Mouse (Mus musculus): ENCODE results near the gene Tatdn2. TPM values are rescaled to one million over a fixed set of nuclear protein-coding genes. Genes with fewer than 3 reads are reported as not detected.
"Not testable (repeated sequence)": the region's sequence is repeated elsewhere in the genome, so short reads cannot be mapped to it uniquely, and the experiment has no call there.

Gene Tatdn2
- polyA plus RNA-seq, 1 experiment from 2014 or later, result 1.3 TPM

DNA sequence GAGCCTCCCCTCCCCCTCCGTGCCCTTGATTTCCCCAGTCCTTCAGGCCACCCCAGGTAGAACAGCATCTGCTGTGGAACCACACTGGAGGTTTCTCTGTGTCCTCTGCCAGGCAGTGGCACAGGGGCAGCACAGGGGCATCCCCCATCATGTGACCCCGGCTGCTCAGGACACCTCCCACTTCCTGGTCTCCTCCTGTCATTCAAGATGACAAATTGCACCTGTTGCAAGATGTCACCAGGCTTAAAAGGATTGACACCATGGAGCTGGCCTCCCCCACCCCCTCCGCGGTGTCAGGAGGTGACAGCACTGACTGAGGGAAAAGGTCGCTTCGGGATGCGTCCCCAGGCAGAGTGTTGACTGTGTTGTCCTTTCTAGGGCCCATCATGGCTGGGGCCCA, 27.0 kb upstream of the Tatdn2 start:
- Histone ChIP-seq H3K9me3 (ENCODE audit: low read length) (no peaks in the 10 kb centered on the region), H3K9ac (replicated peaks; ENCODE audit: low read depth) (no peak overlapping the region), H3K27ac (ENCODE audit: low read length) (no peak overlapping the region), H3K4me3 (ENCODE audit: low read depth, low read length) (no peak overlapping the region), H3K4me2 (replicated peaks; ENCODE audit: low read depth, low read length) (no peak overlapping the region), H3K36me3 (ENCODE audit: insufficient read depth, low read length) (peaks cover 7% of the 10 kb centered on the region; the same call in 1 of the 2 replicates), H3K27me3 (replicated peaks; ENCODE audit: insufficient read depth, low read length) (no peaks in the 10 kb centered on the region), H3K4me1 (ENCODE audit: insufficient read depth, low read depth, low read length) (no peaks in the 10 kb centered on the region; the same call in 1 of the 2 replicates)
- 0 out of 2 replicates have a peak, but pooled peaks have one; percentile 5 for ATAC-seq
- TF ChIP-seq EP300 (IDR thresholded peaks at IDR 0.05), result no peak
- TF ChIP-seq CTCF (IDR thresholded peaks at IDR 0.05), result no peak
- WGBS, result 53% methylated on average over 7 of the region's 7 CpGs
- DNase-seq (ENCODE audit: low spot score), result no peak

DNA sequence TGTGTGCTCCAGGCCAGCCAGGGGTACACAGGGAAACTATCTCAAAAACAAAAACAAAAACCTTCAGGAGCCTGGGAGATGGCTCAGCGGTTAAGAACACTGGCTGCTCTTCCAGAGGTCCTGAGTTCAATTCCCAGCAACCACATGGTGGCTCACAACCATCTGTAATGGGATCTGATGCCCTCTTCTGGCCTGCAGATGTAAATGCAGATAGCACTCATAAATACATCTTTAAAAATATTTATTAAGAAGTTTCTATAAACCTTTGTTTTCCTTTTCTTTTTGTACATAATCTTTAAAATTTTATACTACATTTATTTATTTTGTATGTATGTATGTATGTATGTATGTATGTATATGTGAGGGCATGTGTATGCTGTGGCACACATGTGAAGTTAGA, 24.8 kb upstream of the Tatdn2 start:
- peak; percentile 32 for TF ChIP-seq CTCF (IDR thresholded peaks at IDR 0.05)
- H3K4me2 ChIP-seq (replicated peaks; ENCODE audit: low read depth, low read length); H3K27ac ChIP-seq (ENCODE audit: low read length); H3K4me3 ChIP-seq (ENCODE audit: low read depth, low read length); H3K36me3 ChIP-seq (ENCODE audit: insufficient read depth, low read length); H3K4me1 ChIP-seq (ENCODE audit: insufficient read depth, low read depth, low read length); DNase-seq (ENCODE audit: low spot score); ATAC-seq; H3K9ac ChIP-seq (replicated peaks; ENCODE audit: low read depth); H3K27me3 ChIP-seq (replicated peaks; ENCODE audit: insufficient read depth, low read length); H3K9me3 ChIP-seq (ENCODE audit: low read length): not testable (repeated sequence)
- WGBS, result 84% methylated on average over 1 of the region's 1 CpGs

DNA sequence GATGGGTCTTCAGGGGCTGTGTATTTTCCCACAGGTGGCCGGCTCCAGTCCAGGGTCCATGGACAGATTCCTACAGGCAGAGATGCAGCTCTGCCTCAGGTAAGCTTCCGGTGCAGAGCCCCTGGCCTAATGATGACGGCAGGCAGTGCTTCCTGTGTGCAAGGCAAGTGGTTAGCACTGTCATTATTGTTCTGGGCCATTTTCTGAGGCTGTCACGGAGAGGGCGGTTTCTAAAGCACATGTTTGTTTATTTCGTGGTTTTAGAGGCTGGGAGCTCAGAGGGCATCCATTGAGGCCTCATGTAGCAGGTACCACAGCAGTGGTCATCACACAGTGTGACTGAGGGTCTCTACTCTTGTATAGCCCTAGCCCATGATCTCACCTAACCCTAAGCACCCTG, 23.9 kb upstream of the Tatdn2 start:
- Histone ChIP-seq H3K27me3 (replicated peaks; ENCODE audit: insufficient read depth, low read length) (no peaks in the 10 kb centered on the region), H3K36me3 (ENCODE audit: insufficient read depth, low read length) (peaks cover 7% of the 10 kb centered on the region; the same call in 1 of the 2 replicates), H3K4me1 (ENCODE audit: insufficient read depth, low read depth, low read length) (no peaks in the 10 kb centered on the region; the same call in 1 of the 2 replicates), H3K4me2 (replicated peaks; ENCODE audit: low read depth, low read length) (no peak overlapping the region), H3K9ac (replicated peaks; ENCODE audit: low read depth) (no peak overlapping the region), H3K27ac (ENCODE audit: low read length) (no peak overlapping the region), H3K4me3 (ENCODE audit: low read depth, low read length) (no peak overlapping the region), H3K9me3 (ENCODE audit: low read length) (no peaks in the 10 kb centered on the region)
- TF ChIP-seq EP300 (IDR thresholded peaks at IDR 0.05), result no peak
- WGBS, result 69% methylated on average over 6 of the region's 6 CpGs
- no peak for ATAC-seq
- no peak for DNase-seq (ENCODE audit: low spot score)

DNA sequence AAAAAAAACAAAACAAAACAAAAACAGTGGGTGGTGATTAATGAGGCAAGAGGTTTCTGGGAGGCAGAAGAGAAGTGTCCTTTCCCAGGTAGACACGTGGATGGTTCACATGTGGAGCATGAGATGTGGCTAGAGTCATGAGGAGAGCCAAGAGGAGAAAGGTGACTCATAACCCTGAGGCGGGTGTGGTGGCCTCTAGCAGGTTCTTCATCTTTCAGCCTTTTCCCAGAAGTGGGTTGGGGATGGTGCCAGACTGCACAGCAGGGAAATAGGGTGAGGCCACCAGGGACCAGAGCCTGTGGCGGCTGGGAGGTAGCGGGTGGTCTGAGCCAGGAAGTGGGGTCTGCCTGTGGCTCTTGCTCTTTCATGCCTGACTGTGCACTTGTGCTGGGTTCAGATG, 21.6 kb upstream of the Tatdn2 start:
- no peak overlapping the region for H3K9ac ChIP-seq (replicated peaks; ENCODE audit: low read depth)
- no peak overlapping the region for H3K27ac ChIP-seq (ENCODE audit: low read length)
- peaks cover 7% of the 10 kb centered on the region; the same call in 1 of the 2 replicates for H3K36me3 ChIP-seq (ENCODE audit: insufficient read depth, low read length)
- no peaks in the 10 kb centered on the region for H3K9me3 ChIP-seq (ENCODE audit: low read length)
- no peak overlapping the region for H3K4me2 ChIP-seq (replicated peaks; ENCODE audit: low read depth, low read length)
- H3K4me3 ChIP-seq (ENCODE audit: low read depth, low read length), result no peak overlapping the region
- peak; percentile 67 for DNase-seq (ENCODE audit: low spot score)
- no peak for TF ChIP-seq CTCF (IDR thresholded peaks at IDR 0.05)
- peak; percentile 48 for TF ChIP-seq EP300 (IDR thresholded peaks at IDR 0.05)
- no peaks in the 10 kb centered on the region for H3K27me3 ChIP-seq (replicated peaks; ENCODE audit: insufficient read depth, low read length)
- ATAC-seq, result peak; percentile 70
- 45% methylated on average over 4 of the region's 4 CpGs for WGBS
- no peaks in the 10 kb centered on the region for H3K4me1 ChIP-seq (ENCODE audit: insufficient read depth, low read depth, low read length)

DNA sequence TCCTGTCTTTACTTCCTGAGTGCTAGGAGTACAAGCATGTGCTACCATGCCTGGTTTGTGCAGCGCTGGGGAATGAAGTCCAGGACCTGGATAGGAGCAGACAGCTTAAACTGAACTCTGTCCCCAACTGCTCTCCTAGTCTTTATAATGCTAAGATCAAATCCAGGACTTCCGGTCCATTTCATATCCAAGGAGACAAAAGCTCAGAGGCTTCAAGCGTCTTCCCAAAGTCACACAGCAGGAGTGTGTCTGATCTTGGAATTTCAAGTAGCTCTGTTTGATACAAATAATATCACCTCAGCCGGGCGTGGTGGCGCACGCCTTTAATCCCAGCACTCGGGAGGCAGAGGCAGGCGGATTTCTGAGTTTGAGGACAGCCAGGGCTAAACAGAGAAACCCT, 20.9 kb upstream of the Tatdn2 start:
- DNase-seq (ENCODE audit: low spot score) (no peak), ATAC-seq (no peak)
- no peak for TF ChIP-seq CTCF (IDR thresholded peaks at IDR 0.05)
- TF ChIP-seq EP300 (IDR thresholded peaks at IDR 0.05), result no peak
- no peak overlapping the region for H3K4me2 ChIP-seq (replicated peaks; ENCODE audit: low read depth, low read length)
- peaks cover 7% of the 10 kb centered on the region; the same call in 1 of the 2 replicates for H3K36me3 ChIP-seq (ENCODE audit: insufficient read depth, low read length)
- 93% methylated on average over 9 of the region's 9 CpGs for WGBS
- H3K4me3 ChIP-seq (ENCODE audit: low read depth, low read length), result no peak overlapping the region
- H3K9ac ChIP-seq (replicated peaks; ENCODE audit: low read depth), result no peak overlapping the region
- no peak overlapping the region for H3K27ac ChIP-seq (ENCODE audit: low read length)
- no peaks in the 10 kb centered on the region for H3K4me1 ChIP-seq (ENCODE audit: insufficient read depth, low read depth, low read length)
- H3K27me3 ChIP-seq (replicated peaks; ENCODE audit: insufficient read depth, low read length), result no peaks in the 10 kb centered on the region
- H3K9me3 ChIP-seq (ENCODE audit: low read length), result no peaks in the 10 kb centered on the region

DNA sequence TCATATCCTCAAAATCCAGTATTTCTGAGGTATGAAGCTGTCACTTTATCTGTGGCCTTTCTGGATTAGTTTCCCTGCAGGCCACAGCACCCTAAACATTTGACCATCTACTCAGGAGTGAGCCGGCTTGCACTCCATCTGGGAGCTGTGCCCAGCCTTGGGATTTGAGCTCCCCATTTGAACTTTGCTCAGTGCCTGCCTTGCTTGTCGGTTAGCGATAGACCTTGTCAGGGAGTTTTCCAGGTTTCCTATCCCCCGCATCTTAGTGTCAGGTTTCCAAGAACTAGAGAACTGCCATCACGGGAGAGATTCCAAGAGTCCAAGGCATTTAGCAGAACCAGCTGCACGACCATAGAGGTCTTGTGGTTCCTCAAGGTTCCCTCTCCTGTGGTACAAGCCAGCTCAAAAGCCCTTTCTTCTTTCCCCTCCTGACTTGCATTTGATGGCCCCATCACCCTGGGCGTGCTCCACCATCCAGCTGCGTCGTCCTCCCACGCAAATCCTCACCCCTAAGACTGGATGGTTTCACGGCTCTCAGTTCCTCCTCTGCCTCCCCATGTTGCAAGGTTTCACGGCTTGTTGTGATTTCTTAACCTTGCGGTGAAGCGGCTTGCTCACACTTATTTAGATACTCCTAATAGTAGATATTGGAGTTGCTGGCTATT, 19.6 kb upstream of the Tatdn2 start:
- peak; percentile 55 for DNase-seq (ENCODE audit: low spot score)
- ATAC-seq, result 0 out of 2 replicates have a peak, but pooled peaks have one; percentile 22
- Histone ChIP-seq H3K27ac (ENCODE audit: low read length) (no peak overlapping the region), H3K4me3 (ENCODE audit: low read depth, low read length) (no peak overlapping the region), H3K4me1 (ENCODE audit: insufficient read depth, low read depth, low read length) (no peaks in the 10 kb centered on the region), H3K9me3 (ENCODE audit: low read length) (no peaks in the 10 kb centered on the region), H3K27me3 (replicated peaks; ENCODE audit: insufficient read depth, low read length) (no peaks in the 10 kb centered on the region), H3K4me2 (replicated peaks; ENCODE audit: low read depth, low read length) (no peak overlapping the region), H3K9ac (replicated peaks; ENCODE audit: low read depth) (no peak overlapping the region), H3K36me3 (ENCODE audit: insufficient read depth, low read length) (peaks cover 7% of the 10 kb centered on the region; the same call in 1 of the 2 replicates)
- TF ChIP-seq CTCF (IDR thresholded peaks at IDR 0.05), result no peak
- TF ChIP-seq EP300 (IDR thresholded peaks at IDR 0.05), result no peak
- WGBS, result 67% methylated on average over 14 of the region's 14 CpGs
